Comparison of ENCODE assay signal across 10 mouse cellular contexts in genomic region chr3:137057225-137057910, GRCm38 (mm10).
A peak's percentile ranks its signal among the peaks of the same experiment; 100 is the strongest.
DNase-seq lines count a peak whose midpoint lies in the region; ATAC-seq and TF ChIP-seq lines count a peak whose summit lies in the region.
"Had no signal": no experiment of that assay in that cellular context is flagged by ENCODE, and none has a peak within 500 bp of the region (broad histone marks: within the 10 kb centered on the region; RNA-seq: fewer than 3 reads in every experiment).

No protein-coding gene starts in this region.

- 25% methylated on average over 6 of the region's 6 CpGs for WGBS in hindbrain, postnatal 0 days
- 40% methylated on average over 6 of the region's 6 CpGs for WGBS in midbrain, embryonic 13.5 days

- H3K9ac ChIP-seq in hindbrain, postnatal 0 days (replicated peaks; ENCODE audit: low read length) = 0 out of 2 replicates have a peak overlapping the region, but pooled peaks have one; percentile 21
- H3K9ac ChIP-seq in midbrain, embryonic 13.5 days (replicated peaks) = no peak overlapping the region
- H3K9ac ChIP-seq: embryonic facial prominence, embryonic 15.5 days had no signal

- peak overlapping the region; percentile 39 for H3K4me2 ChIP-seq in hindbrain, postnatal 0 days (ENCODE audit: low read depth, low read length)
- H3K4me2 ChIP-seq in midbrain, embryonic 13.5 days (replicated peaks) = peak overlapping the region; percentile 19; the same call in 1 of the 2 replicates
- H3K4me2 ChIP-seq: embryonic facial prominence, embryonic 15.5 days had no signal

- H3K27ac ChIP-seq in hindbrain, postnatal 0 days = peak overlapping the region; percentile 33
- peak overlapping the region; percentile 31 for H3K27ac ChIP-seq in midbrain, embryonic 13.5 days
- H3K27ac ChIP-seq: embryonic facial prominence, embryonic 15.5 days; kidney, postnatal 0 days had no signal

- no peak for TF ChIP-seq CTCF in hindbrain, postnatal 0 days (IDR thresholded peaks at IDR 0.05; ENCODE audit: low read depth)

- DNase-seq in brain, adult 2 months (ENCODE audit: low read depth, low spot score) = peak; percentile 94
- DNase-seq in embryo, embryonic 10.5 days (ENCODE audit: low spot score) = peak; percentile 19
- peak; percentile 82 for DNase-seq in hindbrain, postnatal 0 days (ENCODE audit: low spot score)
- DNase-seq in adrenal gland, adult 2 months = no peak
- DNase-seq in c-Kit-positive CD71-positive TER-119-positive erythroid progenitor cells, embryonic 14.5 days (ENCODE audit: low spot score) = no peak
- no peak for DNase-seq in urinary bladder, postnatal 25 days (ENCODE audit: low spot score)

- no peaks in the 10 kb centered on the region for H3K9me3 ChIP-seq in hindbrain, postnatal 0 days (ENCODE audit: low read length)
- H3K9me3 ChIP-seq in midbrain, embryonic 13.5 days = no peaks in the 10 kb centered on the region
- H3K9me3 ChIP-seq: embryonic facial prominence, embryonic 15.5 days had no signal

- H3K4me3 ChIP-seq in hindbrain, postnatal 0 days (ENCODE audit: low read length) = no peak overlapping the region
- no peak overlapping the region for H3K4me3 ChIP-seq in midbrain, embryonic 13.5 days (replicated peaks)
- H3K4me3 ChIP-seq: embryonic facial prominence, embryonic 15.5 days had no signal

- no peaks in the 10 kb centered on the region for H3K36me3 ChIP-seq in hindbrain, postnatal 0 days (ENCODE audit: insufficient read depth, low read length)
- H3K36me3 ChIP-seq in midbrain, embryonic 13.5 days = no peaks in the 10 kb centered on the region
- H3K36me3 ChIP-seq: embryonic facial prominence, embryonic 15.5 days had no signal

- ATAC-seq in hindbrain, postnatal 0 days = peak; percentile 64
- peak; percentile 93 for ATAC-seq in midbrain, embryonic 13.5 days
- ATAC-seq in activated CD4-positive, CD25-positive, alpha-beta regulatory T cell, adult 4 months = no peak

- 0 out of 2 replicates have a peak, but pooled peaks cover 4% of the 10 kb centered on the region for H3K4me1 ChIP-seq in hindbrain, postnatal 0 days (ENCODE audit: insufficient read depth, low read length)
- peaks cover 10% of the 10 kb centered on the region for H3K4me1 ChIP-seq in midbrain, embryonic 13.5 days (replicated peaks)

- no peaks in the 10 kb centered on the region for H3K27me3 ChIP-seq in hindbrain, postnatal 0 days (ENCODE audit: insufficient read depth, low read length)
- H3K27me3 ChIP-seq in midbrain, embryonic 13.5 days = no peaks in the 10 kb centered on the region
- H3K27me3 ChIP-seq: embryonic facial prominence, embryonic 15.5 days had no signal

Comparison
In these comparisons a context has a peak if more than half of its experiments do, and no peak if none do; other contexts are left out.
1. DNase-seq: peak in brain, adult 2 months (single experiment), embryo, embryonic 10.5 days (single experiment) and hindbrain, postnatal 0 days (single experiment); none in adrenal gland, adult 2 months (single experiment), c-Kit-positive CD71-positive TER-119-positive erythroid progenitor cells, embryonic 14.5 days (single experiment) and urinary bladder, postnatal 25 days (single experiment).